Mouse (Mus musculus): ENCODE measurements around the gene Tpst1. TPM values are rescaled to one million over a fixed set of nuclear protein-coding genes. Genes with fewer than 3 reads are reported as not detected.

Gene Tpst1
- 10.5 and 11.3 TPM in 2 replicates for polyA plus RNA-seq (2012; rRNA removed)

DNA sequence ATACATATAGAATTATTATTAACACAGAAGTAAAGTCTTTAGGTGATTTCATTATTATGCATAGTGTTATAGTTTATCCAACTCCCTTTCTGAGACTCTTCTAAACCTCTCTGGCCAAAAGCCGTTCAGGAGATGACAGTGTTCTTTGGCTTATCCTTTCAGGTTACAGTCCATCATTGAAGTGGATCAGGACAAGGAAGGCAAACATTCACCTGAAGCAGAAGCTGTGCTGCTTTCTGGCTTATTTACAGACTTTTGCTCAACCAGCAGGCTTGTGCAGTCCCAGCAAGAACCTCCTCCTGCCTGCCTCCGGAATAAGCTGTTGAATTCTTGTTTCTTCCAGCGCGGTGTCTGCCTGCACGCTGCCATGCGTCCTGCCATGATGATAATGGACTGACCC is at the start of gene Tpst1:
Tpst1 (plus strand) TSS at position 301 of the 400 bp plus-strand sequence.

DNA sequence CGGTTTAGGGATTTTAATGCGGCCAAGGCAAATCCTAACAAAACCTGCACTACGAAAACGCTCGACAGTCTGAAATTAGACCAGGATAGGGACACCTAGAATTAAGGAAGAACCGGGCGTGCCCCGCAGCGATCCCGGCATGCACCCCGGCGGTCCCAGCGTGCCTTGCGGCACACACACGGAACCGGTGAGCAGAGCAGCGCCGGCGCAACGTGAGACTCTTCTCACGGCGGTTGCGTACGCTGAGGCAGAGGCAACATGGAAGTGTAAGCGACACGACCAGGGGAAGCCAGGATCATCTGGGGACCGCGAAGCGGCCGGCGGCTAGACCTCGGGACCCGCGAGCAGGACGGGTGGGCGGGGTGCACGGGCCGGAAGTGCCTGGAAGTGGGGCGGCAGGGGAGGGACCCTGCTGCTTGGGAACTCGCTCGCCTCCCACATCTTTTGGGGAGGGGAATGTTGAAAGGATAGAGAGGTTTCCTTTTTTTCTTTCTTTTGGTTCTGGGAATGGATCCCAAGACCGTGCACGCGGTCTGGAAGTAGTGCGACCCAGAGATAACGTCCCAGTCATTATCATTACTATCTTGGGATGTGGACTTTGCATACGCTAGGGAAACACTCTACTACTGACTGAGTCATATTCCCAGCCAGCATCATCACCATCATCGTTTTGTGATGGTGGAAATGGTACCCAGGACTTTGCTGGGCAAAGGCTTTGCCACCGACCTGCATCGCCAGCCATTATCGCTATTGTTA is 43.8 kb upstream of the Tpst1 start, which contains the start of the genes Asl and Crcp:
Asl (minus strand) TSS at position 106 of the 756 bp plus-strand sequence.
Crcp (plus strand) TSS at position 149 of the 756 bp plus-strand sequence.

DNA sequence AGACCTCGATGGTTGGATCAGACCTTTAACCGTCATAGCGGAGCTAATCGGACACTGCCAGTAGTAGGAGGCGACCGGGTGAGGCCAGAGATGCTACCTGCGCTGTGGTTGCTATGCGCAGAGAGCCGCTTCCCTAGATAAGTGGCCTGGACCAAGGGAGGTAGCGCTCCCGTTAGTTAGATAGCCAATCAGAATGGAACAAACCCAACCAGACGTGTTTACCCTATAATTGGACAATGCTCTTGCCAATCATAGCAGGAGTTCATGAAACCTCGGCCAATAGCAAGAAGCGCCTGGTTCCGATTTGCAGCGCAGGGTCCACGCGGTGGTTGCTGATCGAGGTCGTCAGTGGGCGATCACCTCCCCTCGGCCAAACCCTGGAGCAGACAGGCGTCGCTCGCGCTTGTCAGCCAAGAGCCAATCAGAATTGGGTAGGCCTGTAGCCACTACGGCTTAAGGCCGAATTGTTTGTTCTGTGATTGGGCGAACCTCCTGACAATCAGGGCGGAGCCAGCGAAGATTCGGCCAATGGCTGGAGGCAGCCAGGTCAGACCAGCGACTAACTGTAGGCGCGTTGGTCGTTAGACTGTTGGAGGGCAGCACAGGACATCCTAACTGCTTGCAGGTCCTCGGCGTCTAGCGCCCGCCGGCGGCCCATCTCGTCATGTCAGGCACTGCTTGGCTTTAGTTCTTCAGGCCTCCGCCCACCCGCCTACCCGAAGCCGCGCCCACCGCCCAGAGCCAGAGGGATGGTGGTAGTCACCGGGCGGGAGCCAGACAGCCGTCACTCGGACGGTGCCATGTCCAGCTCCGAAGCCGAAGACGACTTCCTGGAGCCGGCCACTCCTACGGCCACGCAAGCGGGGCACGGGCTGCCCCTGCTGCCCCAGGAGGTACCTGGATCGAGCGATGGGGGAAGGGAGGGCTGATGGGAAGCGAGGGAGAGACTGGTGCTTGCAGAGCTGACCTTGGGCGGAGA is 71.5 kb downstream of the Tpst1 start, which contains the start of gene Kctd7:
Kctd7 (plus strand) TSS at position 528 of the 979 bp plus-strand sequence.

DNA sequence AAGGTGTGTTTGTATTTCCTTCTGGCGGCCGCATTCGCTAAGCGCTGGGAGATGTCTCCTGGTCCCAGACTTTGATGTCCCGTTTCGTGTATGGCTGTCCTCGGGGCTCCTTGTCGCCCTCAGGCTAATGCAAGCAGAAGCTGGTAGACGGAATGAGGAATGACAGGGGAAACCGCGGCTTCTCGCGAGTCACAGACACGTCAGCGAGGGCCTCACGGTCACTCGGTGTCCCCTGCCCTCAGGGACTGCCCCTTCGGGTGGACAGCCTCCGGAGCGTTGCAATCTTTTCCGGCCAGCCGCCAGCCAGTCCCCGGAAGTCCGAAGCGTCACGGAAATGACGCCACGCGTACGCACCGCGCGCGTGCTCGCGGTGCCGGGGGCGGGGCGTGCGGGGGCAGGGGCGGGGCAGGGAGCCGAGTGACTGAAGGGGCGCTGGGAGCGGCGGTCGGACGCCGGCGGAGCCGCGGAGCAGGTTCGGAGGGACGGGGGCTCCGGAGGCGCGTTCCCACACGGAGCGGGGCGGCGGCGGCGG is 98.4 kb downstream of the Tpst1 start, which contains the start of gene Rabgef1:
Rabgef1 (plus strand) TSS at position 376 of the 532 bp plus-strand sequence.

Other genes with a start within 250 kb of the Tpst1 start
- gene Sumf2, start 226.3 kb upstream of the Tpst1 start, polyA plus RNA-seq (2012; rRNA removed), result 8.5 and 8.6 TPM in 2 replicates
- gene Chchd2, start 185.9 kb upstream of the Tpst1 start, polyA plus RNA-seq (2012; rRNA removed), result 477 and 534 TPM in 2 replicates
- gene Zbed5, start 177.6 kb upstream of the Tpst1 start, polyA plus RNA-seq (2012; rRNA removed), result 0.84 and 0.89 TPM in 2 replicates
- gene Phkg1, start 174.8 kb upstream of the Tpst1 start, polyA plus RNA-seq (2012; rRNA removed), result 0.08 and 0.12 TPM in 2 replicates
- 0.32 and 0.44 TPM in 2 replicates for gene Nupr1l, start 164.8 kb upstream of the Tpst1 start, polyA plus RNA-seq (2012; rRNA removed)
- 15.6 and 17.8 TPM in 2 replicates for gene Vkorc1l1, start 131.4 kb upstream of the Tpst1 start, polyA plus RNA-seq (2012; rRNA removed)
- gene Gusb, start 70.3 kb upstream of the Tpst1 start, polyA plus RNA-seq (2012; rRNA removed), result 17.1 and 21.6 TPM in 2 replicates
- gene Asl, start 44.1 kb upstream of the Tpst1 start, polyA plus RNA-seq (2012; rRNA removed), result 26.9 and 31.7 TPM in 2 replicates
- gene Crcp, start 44.0 kb upstream of the Tpst1 start, polyA plus RNA-seq (2012; rRNA removed), result 18.0 and 19.4 TPM in 2 replicates
- gene Kctd7, start 71.5 kb downstream of the Tpst1 start, polyA plus RNA-seq (2012; rRNA removed), result 3.4 and 4.0 TPM in 2 replicates
- gene Rabgef1, start 98.5 kb downstream of the Tpst1 start, polyA plus RNA-seq (2012; rRNA removed), result 13.1 and 15.0 TPM in 2 replicates
- 12.6 and 15.6 TPM in 2 replicates for gene Tmem248, start 143.8 kb downstream of the Tpst1 start, polyA plus RNA-seq (2012; rRNA removed)
- gene Sbds, start 182.2 kb downstream of the Tpst1 start, polyA plus RNA-seq (2012; rRNA removed), result 40.6 and 41.8 TPM in 2 replicates
- gene Tyw1, start 182.3 kb downstream of the Tpst1 start, polyA plus RNA-seq (2012; rRNA removed), result 6.4 and 7.1 TPM in 2 replicates